Mouse (Mus musculus) liver, embryonic 16.5 days (tissue): ENCODE results near the gene Fstl3. TPM values are rescaled to one million over a fixed set of nuclear protein-coding genes. Genes with fewer than 3 reads are reported as not detected.

Source experiments
- ATAC-seq: fragments of 200-750 bp; cut with Nextera tagmentation; 2 replicates; pipeline ENCODE4 v1.8.0; 2017; ENCODE audit warnings: low read depth, mild to moderate bottlenecking, moderate number of reproducible peaks, moderate library complexity
- H3K27ac ChIP-seq: fragments of 300-500 bp; sonication (generic); 2 replicates; pipeline ENCODE4 v1.5.1; 2014; ENCODE audit warnings: mild to moderate bottlenecking, low read length
- H3K27me3 ChIP-seq: fragments of 300-500 bp; sonication (generic); 2 replicates; pipeline ENCODE4 v1.6.1; 2014; ENCODE audit warnings: low read depth, low read length, mixed read lengths; ENCODE audit not compliant: control insufficient read depth, insufficient read depth
- H3K36me3 ChIP-seq: fragments of 300-500 bp; sonication (generic); 2 replicates; pipeline ENCODE4 v1.6.1; 2014; ENCODE audit warnings: mild to moderate bottlenecking; ENCODE audit not compliant: control insufficient read depth, insufficient read depth
- H3K4me1 ChIP-seq: fragments of 300-500 bp; sonication (generic); 2 replicates; pipeline ENCODE4 v1.6.1; 2014; ENCODE audit warnings: low read depth, low read length, mixed read lengths; ENCODE audit not compliant: control insufficient read depth
- H3K4me2 ChIP-seq: fragments of 300-500 bp; sonication (generic); 2 replicates; pipeline ENCODE4 v1.6.1; 2014; ENCODE audit warnings: low read depth, low read length, mixed read lengths
- H3K4me3 ChIP-seq: fragments of 300-500 bp; sonication (generic); 2 replicates; pipeline ENCODE4 v1.5.1; 2014; ENCODE audit warnings: low read depth, mild to moderate bottlenecking, low read length
- H3K9ac ChIP-seq: fragments of 300-500 bp; sonication (generic); 2 replicates; pipeline ENCODE4 v1.6.1; 2014; ENCODE audit warnings: low read depth, low read length
- H3K9me3 ChIP-seq: fragments of 300-500 bp; sonication (generic); replicated peaks from 2 replicates; pipeline ENCODE4 v1.6.1; 2016; ENCODE audit warnings: low read length; ENCODE audit not compliant: control insufficient read depth
- WGBS: fragments of 180-500 bp; shearing (Covaris S2); extraction: QIAGEN DNeasy Blood & Tissue Kit; methylation state at CpG from one replicate; pipeline ENCODE4 v1.1.7; 2014; ENCODE audit not compliant: insufficient replicate concordance; 5-methylcytosine and 5-hydroxymethylcytosine counted together
- polyA plus RNA-seq: library from polyadenylated mRNA; unstranded; fragments of >200 nt; fragmentation: Nextera tagmentation; extraction: Ambion mirVana; gene quantifications from 2 replicates; pipeline ENCODE4 v1.2.1, GENCODE M21; 2015

The Fstl3 gene
- polyA plus RNA-seq, 1 experiment from 2014 or later, result 1.0 TPM

DNA sequence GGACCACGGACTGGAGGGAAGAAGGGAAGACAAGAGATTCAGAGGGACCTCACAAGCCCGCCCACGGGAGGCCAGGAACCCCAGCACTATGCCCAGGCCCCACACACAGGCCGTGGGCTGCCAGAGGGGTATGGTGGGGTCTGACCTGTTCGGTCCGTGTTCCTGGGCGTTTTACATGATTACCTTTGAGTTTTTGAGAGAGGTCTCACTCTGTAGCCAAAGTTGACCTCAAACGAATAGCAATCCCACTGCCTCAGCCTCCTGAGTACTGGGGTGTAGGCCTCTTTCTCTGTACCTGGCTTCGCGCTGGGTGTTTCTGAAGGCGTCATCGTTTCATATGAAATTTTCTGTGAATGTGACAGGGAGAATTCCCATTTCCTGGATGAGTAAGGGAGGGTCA, 44.7 kb downstream of the Fstl3 start:
- no peaks in the 10 kb centered on the region for H3K9me3 ChIP-seq
- ATAC-seq, result no peak
- H3K9ac ChIP-seq, result no peak overlapping the region
- H3K4me3 ChIP-seq, result no peak overlapping the region
- no peak overlapping the region for H3K27ac ChIP-seq
- 80% methylated on average over 12 of the region's 12 CpGs for WGBS
- peaks cover 4% of the 10 kb centered on the region for H3K4me1 ChIP-seq
- H3K4me2 ChIP-seq, result no peak overlapping the region
- no peaks in the 10 kb centered on the region for H3K36me3 ChIP-seq
- no peaks in the 10 kb centered on the region for H3K27me3 ChIP-seq

DNA sequence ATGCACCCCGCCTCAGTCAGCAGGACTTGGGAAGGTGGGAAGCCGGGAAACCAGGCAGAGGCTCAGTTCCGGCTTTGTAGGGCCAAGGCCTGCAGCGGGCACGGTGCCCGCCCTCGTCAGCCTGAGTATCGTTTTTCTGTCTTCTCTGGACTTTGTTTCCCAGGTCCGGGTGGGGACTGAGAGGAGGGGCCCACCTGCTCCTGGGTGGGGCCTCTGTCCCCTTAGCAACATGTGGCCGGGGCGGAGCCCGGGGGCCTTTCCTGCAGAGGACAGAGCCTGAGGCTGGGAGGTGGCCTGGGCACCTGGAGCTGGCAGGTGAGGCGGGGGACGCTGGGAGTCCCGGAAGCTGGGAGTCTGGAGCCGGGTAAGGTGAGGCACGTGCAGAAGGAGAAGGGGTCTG, 45.3 kb downstream of the Fstl3 start:
- H3K4me2 ChIP-seq, result no peak overlapping the region
- H3K27me3 ChIP-seq, result no peaks in the 10 kb centered on the region
- ATAC-seq, result peak; percentile 53
- no peaks in the 10 kb centered on the region for H3K36me3 ChIP-seq
- WGBS, result 54% methylated on average over 17 of the region's 17 CpGs
- no peak overlapping the region for H3K9ac ChIP-seq
- H3K27ac ChIP-seq, result no peak overlapping the region
- H3K9me3 ChIP-seq, result no peaks in the 10 kb centered on the region
- H3K4me1 ChIP-seq, result peaks cover 4% of the 10 kb centered on the region
- H3K4me3 ChIP-seq, result no peak overlapping the region

GRCm38 (mm10) chr10:79823011-79823410, 45.9 kb downstream of the Fstl3 start:
- no peak overlapping the region for H3K9ac ChIP-seq
- peaks cover 4% of the 10 kb centered on the region for H3K4me1 ChIP-seq
- no peak overlapping the region for H3K27ac ChIP-seq
- WGBS, result 63% methylated on average over 6 of the region's 6 CpGs
- H3K36me3 ChIP-seq, result no peaks in the 10 kb centered on the region
- H3K4me3 ChIP-seq, result no peak overlapping the region
- no peak overlapping the region for H3K4me2 ChIP-seq
- no peaks in the 10 kb centered on the region for H3K9me3 ChIP-seq
- ATAC-seq, result no peak
- H3K27me3 ChIP-seq, result no peaks in the 10 kb centered on the region

DNA sequence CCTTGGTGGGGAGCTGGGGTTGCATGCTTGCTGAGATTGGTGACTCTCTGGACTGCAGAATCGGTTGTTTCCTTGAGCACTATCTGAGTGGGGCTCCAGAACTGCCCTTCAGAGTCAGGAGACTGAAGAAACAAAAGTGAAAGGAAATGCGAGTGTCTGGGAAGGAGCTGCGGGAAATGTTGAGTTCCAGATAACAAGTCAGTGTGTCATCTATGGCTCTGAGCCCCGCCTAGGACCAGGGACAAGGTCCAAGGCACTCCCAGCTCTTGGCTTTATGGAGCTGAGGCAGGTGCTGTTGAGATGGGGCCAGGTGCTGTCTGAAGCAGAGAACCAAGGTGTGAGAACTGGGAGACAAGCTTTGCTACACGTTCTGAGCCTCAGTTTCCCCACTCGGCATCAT, 47.3 kb downstream of the Fstl3 start:
- Histone ChIP-seq H3K27ac (no peak overlapping the region), H3K4me2 (peak overlapping the region; percentile 17; the same call in 1 of the 2 replicates), H3K9ac (no peak overlapping the region), H3K9me3 (no peaks in the 10 kb centered on the region), H3K4me1 (peaks cover 4% of the 10 kb centered on the region), H3K4me3 (no peak overlapping the region), H3K36me3 (no peaks in the 10 kb centered on the region), H3K27me3 (no peaks in the 10 kb centered on the region)
- WGBS, result 24% methylated on average over 6 of the region's 6 CpGs
- no peak for ATAC-seq

- no peak overlapping the region for H3K4me2 ChIP-seq
- ATAC-seq, result no peak
- WGBS, result 61% methylated on average over 3 of the region's 3 CpGs
- no peak overlapping the region for H3K9ac ChIP-seq
- no peaks in the 10 kb centered on the region for H3K4me1 ChIP-seq
- no peak overlapping the region for H3K27ac ChIP-seq
- no peaks in the 10 kb centered on the region for H3K9me3 ChIP-seq
- no peaks in the 10 kb centered on the region for H3K36me3 ChIP-seq
- no peak overlapping the region for H3K4me3 ChIP-seq
- H3K27me3 ChIP-seq, result no peaks in the 10 kb centered on the region
Measured at GRCm38 (mm10) chr10:79831583-79831982, 54.5 kb downstream of the Fstl3 start.

Other genes with a start within 250 kb of the Fstl3 start
- gene Plpp2, start 243.5 kb upstream of the Fstl3 start, polyA plus RNA-seq, result 24.2 and 26.0 TPM in 2 replicates
- gene Mier2, start 222.1 kb upstream of the Fstl3 start, polyA plus RNA-seq, result 10.6 and 11.6 TPM in 2 replicates
- gene Theg, start 189.9 kb upstream of the Fstl3 start, polyA plus RNA-seq, result not detected in 2 replicates
- gene C2cd4c, start 163.2 kb upstream of the Fstl3 start, polyA plus RNA-seq, result not detected in 2 replicates
- 0.06 and 0.08 TPM in 2 replicates for gene Shc2, start 139.4 kb upstream of the Fstl3 start, polyA plus RNA-seq
- not detected in 2 replicates for gene Odf3l2, start 131.5 kb upstream of the Fstl3 start, polyA plus RNA-seq
- gene Madcam1, start 112.7 kb upstream of the Fstl3 start, polyA plus RNA-seq, result 0.16 and 0.24 TPM in 2 replicates
- 19.3 and 19.4 TPM in 2 replicates for gene Tpgs1, start 107.9 kb upstream of the Fstl3 start, polyA plus RNA-seq
- 80.5 and 81.5 TPM in 2 replicates for gene Cdc34, start 95.1 kb upstream of the Fstl3 start, polyA plus RNA-seq
- gene Gzmm, start 88.3 kb upstream of the Fstl3 start, polyA plus RNA-seq, result 0.15 and 0.22 TPM in 2 replicates
- gene Bsg, start 72.8 kb upstream of the Fstl3 start, polyA plus RNA-seq, result 924 and 947 TPM in 2 replicates
- not detected in 2 replicates for gene Hcn2, start 60.6 kb upstream of the Fstl3 start, polyA plus RNA-seq
- 13.4 and 14.4 TPM in 2 replicates for gene Polrmt, start 30.7 kb upstream of the Fstl3 start, polyA plus RNA-seq
- gene Fgf22, start 22.2 kb upstream of the Fstl3 start, polyA plus RNA-seq, result not detected in 2 replicates
- 17.4 and 26.2 TPM in 2 replicates for gene Rnf126, start 10.3 kb upstream of the Fstl3 start, polyA plus RNA-seq
- gene Prss57, start 13.7 kb downstream of the Fstl3 start, polyA plus RNA-seq, result 6.3 and 7.1 TPM in 2 replicates
- 7.9 and 8.0 TPM in 2 replicates for gene Palm, start 16.3 kb downstream of the Fstl3 start, polyA plus RNA-seq
- gene Misp, start 43.7 kb downstream of the Fstl3 start, polyA plus RNA-seq, result 0.43 and 1.4 TPM in 2 replicates
- gene Ptbp1, start 77.2 kb downstream of the Fstl3 start, polyA plus RNA-seq, result 112 and 124 TPM in 2 replicates
- 96.8 and 106 TPM in 2 replicates for gene Prtn3, start 97.2 kb downstream of the Fstl3 start, polyA plus RNA-seq
- 4.8 and 5.1 TPM in 2 replicates for gene Plppr3, start 97.4 kb downstream of the Fstl3 start, polyA plus RNA-seq
- gene Elane, start 109.0 kb downstream of the Fstl3 start, polyA plus RNA-seq, result 204 and 208 TPM in 2 replicates
- not detected in 2 replicates for gene Cfd, start 113.6 kb downstream of the Fstl3 start, polyA plus RNA-seq
- 14.7 and 15.3 TPM in 2 replicates for gene Med16, start 131.7 kb downstream of the Fstl3 start, polyA plus RNA-seq
- gene Gm26602, start 133.6 kb downstream of the Fstl3 start, polyA plus RNA-seq, result 2.5 TPM in 1 of 2 replicates, not detected in the other
- 0.18 and 0.20 TPM in 2 replicates for gene Kiss1r, start 139.7 kb downstream of the Fstl3 start, polyA plus RNA-seq
- 47.1 and 49.3 TPM in 2 replicates for gene R3hdm4, start 143.9 kb downstream of the Fstl3 start, polyA plus RNA-seq
- 5.1 and 5.8 TPM in 2 replicates for gene Arid3a, start 149.8 kb downstream of the Fstl3 start, polyA plus RNA-seq
- 42.2 and 44.7 TPM in 2 replicates for gene Wdr18, start 182.9 kb downstream of the Fstl3 start, polyA plus RNA-seq
- gene Grin3b, start 193.4 kb downstream of the Fstl3 start, polyA plus RNA-seq, result 0.08 TPM in 1 of 2 replicates, not detected in the other
- 3.0 and 4.8 TPM in 2 replicates for gene Tmem259, start 207.1 kb downstream of the Fstl3 start, polyA plus RNA-seq
- 42.5 and 44.9 TPM in 2 replicates for gene Cnn2, start 211.3 kb downstream of the Fstl3 start, polyA plus RNA-seq
- 8.6 and 9.0 TPM in 2 replicates for gene Abca7, start 219.2 kb downstream of the Fstl3 start, polyA plus RNA-seq
- gene Arhgap45, start 239.4 kb downstream of the Fstl3 start, polyA plus RNA-seq, result 16.6 and 17.3 TPM in 2 replicates